Mouse (Mus musculus) heart, postnatal 25 days (tissue): ENCODE measurements around the gene Tmem87b. TPM values are rescaled to one million over a fixed set of nuclear protein-coding genes. Genes with fewer than 3 reads are reported as not detected.

ENCODE experiments used
- DNase-seq: peaks from one replicate; pipeline ENCODE4 v3.0.0; 2022; ENCODE audit warnings: low spot score
- intact Hi-C: fragments of 180-260 bp; cut with DNase I; formaldehyde crosslinking; loops from one replicate; pipeline ENCODE4 v1.15.1; 2025
- total RNA-seq, 2 experiments: library from RNA; stranded (reverse); gene quantifications; 2 replicates each; pipeline ENCODE4 v1.2.3; 2021

Tmem87b gene
- total RNA-seq, 2 experiments from 2014 or later, result 20.1 to 24.8 TPM

- intact Hi-C loops, result loop anchor here (1.0 to 10.0 kb wide), 2 partner anchors 62 to 119 kb away; partner anchors contain the start of gene Mertk
- DNase-seq, result no peak
Measured at GRCm38 (mm10) chr2:128816916-128817315, 1.0 kb upstream of the Tmem87b start.

DNA sequence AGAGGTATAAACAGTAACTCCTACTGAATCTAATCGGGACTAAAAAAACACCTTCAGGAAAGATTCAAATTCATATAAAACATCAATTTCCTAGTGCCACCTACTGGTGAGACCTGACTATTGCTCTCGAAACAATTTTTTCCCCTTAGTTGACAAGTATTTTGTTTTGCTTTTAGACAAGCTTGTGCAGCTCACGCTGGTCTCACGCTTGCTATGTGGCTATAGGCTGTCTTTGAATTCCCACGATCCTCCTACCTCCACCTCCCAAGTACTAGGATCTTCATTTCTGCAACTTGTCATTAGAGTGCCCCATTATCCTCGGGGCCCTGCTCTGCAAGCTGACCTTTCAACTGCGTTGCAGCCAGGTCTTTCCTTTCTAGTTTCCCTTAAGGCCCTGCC lies 532 bp upstream of the Tmem87b start:
- DNase-seq, result no peak
- intact Hi-C loops, result loop anchor here (1.0 to 10.0 kb wide), 2 partner anchors 63 to 119 kb away; partner anchors contain the start of gene Mertk

- peak; percentile 6 for DNase-seq
- intact Hi-C loops, result loop anchor here (10.0 kb wide), 1 partner anchor 64 kb away; no protein-coding TSS in a partner anchor
Measured at GRCm38 (mm10) chr2:128818956-128819643, 1.2 kb downstream of the Tmem87b start.

DNA sequence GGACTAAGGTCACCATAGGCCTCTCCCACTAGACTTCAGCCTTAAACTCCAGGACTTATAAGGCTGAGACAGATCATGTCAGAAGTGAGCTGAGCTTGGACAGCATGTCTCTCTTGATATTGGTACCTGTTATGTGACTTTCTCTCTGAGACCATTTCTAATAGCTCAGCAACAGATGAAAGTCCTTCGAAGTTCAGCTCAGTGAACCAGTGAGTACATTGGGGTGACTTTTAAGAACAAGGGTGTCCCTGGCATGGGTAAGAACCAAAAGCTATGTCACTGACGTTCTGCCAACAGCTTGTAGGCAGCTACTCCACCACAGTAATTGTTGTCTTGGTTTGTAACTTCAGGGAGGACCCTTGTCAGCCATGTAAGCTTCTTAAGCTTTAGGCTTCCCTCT lies 2.7 kb downstream of the Tmem87b start:
- intact Hi-C loops, result no loop called here

GRCm38 (mm10) chr2:128823893-128824292 lies 6.0 kb downstream of the Tmem87b start:
- intact Hi-C loops, result no loop called here
- DNase-seq, result no peak

More for the DNA sequence above, 2.7 kb downstream of the Tmem87b start:
- no peak for DNase-seq

DNA sequence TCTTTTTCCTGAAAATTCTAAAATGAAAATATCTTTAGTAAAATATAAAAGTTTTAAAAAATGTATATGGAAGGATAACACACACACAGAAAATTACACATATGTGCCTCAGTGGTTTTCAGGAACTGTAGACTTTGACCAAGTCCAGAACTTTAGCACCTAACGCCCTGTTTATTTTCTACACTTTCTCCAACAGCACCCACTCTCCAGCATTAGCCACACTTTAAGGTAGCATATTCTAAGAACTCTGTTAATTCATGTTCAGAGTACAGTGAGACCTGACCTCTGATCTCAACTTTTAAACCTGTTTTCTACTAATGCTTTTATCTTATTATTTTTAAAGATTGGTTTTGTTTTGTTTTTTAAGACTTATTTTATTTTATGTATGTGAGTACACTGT lies 9.9 kb downstream of the Tmem87b start:
- DNase-seq, result no peak

GRCm38 (mm10) chr2:128832611-128833010 lies 14.7 kb downstream of the Tmem87b start:
- no peak for DNase-seq
- intact Hi-C loops, result no loop called here

More for the DNA sequence above, 9.9 kb downstream of the Tmem87b start:
- intact Hi-C loops, result no loop called here

DNA sequence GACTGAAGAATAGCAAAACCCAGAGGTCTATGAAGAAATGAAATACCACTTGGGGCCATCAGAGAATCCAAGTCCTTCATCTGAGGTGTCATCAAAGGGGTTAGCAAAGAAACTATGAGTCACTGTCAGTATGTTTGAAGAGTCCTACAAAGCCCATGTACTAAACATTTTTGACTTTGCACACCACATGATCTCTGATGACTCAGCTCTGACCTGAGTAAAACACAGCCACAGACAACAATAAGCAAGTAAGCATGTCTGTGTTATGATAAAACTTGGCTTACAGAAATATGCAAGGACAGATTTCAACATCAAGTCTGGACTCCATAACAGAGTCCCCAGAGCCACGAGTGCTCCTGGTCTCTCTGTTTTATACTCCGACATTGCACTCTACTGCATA lies 15.1 kb downstream of the Tmem87b start:
- DNase-seq, result no peak
- intact Hi-C loops, result no loop called here

DNA sequence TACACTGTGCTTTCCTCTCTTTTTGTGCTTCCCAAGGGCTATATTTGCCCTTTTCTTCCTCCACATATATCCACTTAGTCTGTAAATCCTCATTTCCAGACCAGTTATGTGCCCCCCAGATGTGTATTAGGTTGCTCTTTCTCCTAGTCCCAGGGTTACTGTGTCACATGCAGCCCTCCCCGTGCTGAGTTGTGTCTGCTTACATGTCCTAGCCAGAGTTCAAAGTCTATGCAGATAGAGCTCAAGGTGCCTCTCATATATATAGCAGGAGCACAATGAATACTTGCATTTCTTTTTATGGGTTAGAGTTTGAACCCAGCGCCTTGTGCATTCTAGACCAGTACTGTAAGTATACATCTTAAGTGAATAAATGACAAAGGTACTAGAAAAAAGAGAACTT lies 15.5 kb downstream of the Tmem87b start:
- DNase-seq, result no peak
- intact Hi-C loops, result no loop called here

DNA sequence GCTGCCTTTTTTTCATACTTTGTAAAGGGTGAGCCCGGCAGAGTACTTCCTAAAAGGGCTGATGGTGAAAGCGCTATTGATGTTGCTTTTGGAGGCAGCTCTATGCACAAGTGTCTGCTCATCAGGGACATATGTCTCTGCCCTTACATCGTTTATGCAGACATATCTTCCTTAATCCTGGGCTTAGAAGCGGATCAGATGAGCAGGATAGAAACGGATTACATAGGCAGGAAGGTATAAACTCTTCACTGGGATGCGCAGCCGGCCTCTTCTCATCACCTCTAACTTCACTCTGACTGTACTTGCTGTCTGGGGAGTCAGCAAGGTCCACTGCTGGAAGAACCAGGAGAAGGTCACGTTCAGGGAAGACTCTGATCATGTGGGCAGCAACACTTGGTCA lies 19.6 kb downstream of the Tmem87b start:
- intact Hi-C loops, result no loop called here
- DNase-seq, result no peak

DNA sequence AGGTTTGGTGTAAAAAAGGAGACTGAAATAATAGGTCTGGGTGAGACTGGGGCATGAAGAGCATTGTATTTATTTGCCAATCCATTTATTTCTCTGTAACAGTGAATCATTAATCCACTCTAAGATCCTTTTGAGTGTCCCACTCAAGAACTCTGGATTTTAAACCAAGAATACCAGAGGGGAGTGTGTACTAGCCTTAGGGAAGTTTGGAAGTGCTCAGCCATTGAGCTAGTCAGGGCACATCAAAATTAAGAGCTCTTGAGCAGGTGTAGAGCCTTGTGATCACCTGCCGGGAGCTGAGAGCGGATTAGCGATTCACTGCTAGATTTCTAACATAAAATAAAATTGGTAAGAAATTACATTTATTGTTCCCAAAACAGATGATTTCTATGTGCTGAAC lies 20.7 kb downstream of the Tmem87b start:
- no peak for DNase-seq
- intact Hi-C loops, result no loop called here

DNA sequence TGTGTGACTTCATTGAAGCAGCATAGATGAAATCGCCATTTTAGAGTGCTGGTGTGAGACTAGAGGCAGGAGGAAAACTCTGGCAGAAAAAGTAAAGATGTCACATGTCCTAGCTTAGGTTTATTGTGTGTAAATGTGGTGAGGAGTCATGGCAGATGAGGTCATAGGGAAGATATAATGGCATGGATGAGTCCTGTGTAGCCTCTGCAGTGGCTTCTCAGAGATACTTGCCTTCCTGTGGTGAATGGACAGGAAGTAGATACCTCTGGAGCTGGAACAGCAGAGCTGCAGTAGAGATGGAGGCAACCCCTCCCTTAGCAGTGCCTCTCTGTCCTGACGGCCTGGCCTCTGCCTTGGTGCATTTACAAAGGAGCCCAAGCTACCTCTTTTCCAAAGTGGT lies 21.6 kb downstream of the Tmem87b start:
- intact Hi-C loops, result no loop called here
- no peak for DNase-seq

DNA sequence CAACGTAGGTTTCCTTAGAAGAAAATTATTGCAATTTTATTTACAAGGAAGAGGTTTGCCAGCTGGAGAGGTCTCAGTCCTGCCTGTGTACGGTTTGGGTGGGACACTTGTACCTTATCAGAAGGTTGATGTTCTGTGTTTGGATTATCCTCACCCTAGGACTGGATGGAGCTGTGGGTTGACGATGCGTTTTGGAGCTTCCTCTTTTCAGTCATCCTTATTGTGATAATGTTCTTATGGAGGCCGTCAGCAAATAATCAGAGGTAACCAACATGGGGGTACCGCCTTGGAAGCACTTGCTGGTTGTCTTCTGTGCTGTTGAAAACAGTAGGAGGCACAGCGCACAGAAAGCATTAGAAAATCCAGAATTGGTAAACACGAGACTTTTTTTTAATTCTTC lies 24.5 kb downstream of the Tmem87b start:
- intact Hi-C loops, result no loop called here
- DNase-seq, result no peak

- no peak for DNase-seq
- intact Hi-C loops, result no loop called here
Measured at GRCm38 (mm10) chr2:128850036-128850435, 32.1 kb downstream of the Tmem87b start.

- no peak for DNase-seq
- intact Hi-C loops, result no loop called here
Measured at GRCm38 (mm10) chr2:128856673-128857072, 38.8 kb downstream of the Tmem87b start.

DNA sequence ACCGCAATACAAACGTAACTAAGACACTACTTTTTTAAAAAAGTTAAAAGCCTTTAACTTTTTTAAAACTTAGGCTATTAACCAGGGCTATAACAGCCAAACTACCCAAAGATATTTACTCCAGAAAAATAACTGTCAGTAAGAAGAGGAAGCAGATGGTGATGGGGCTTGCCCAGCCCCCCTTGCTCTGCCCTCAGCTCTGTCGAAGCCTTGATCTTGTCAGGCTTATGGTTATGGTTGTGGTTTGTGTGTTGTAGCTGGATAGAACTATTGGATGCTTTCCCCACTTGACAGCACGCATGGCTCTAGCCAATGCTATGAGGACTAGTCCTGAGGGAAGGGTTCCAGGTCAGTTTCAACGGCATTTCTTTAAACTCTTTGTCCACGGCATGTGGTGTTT lies 41.0 kb downstream of the Tmem87b start:
- intact Hi-C loops, result no loop called here
- no peak for DNase-seq

DNA sequence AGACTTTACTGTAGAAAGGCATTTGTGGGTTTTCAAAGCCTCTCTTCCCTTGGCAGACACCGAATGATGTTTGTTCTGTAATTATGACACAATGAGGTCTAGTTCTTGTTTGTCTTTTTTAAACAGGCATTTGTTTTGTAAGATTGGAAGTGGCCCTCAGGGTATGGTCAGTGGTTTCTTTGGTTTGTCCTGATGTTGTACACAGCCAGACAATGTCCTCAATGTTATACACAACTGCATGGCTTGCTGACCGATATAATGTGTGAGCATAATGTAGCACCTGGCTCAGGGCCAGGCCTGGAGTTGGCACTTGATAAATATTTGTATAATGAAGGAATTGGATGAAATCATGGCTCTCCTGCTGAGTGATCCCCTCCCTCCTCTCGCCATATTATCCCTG lies 41.9 kb downstream of the Tmem87b start:
- no peak for DNase-seq
- intact Hi-C loops, result no loop called here

DNA sequence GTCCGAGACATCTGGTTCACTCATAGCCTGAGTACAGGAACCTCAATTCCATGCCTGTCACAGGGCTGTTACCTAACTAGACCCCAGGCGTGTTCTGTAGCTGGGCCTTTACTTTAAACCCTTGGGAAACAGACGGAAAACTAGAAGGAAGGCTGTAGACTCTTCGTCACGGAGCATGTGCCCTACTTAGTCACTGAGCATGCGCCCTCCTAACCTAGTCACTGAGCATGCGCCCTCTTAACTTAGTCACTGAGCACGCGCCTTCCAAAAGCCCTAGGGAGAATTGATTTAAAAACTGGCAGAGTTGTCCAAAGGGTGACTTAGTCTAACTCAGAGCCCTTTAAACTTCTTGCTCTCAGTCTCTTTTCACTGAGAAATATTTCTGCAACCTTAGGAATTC lies 44.7 kb downstream of the Tmem87b start, which contains the start of gene Fbln7:
TSS of gene Fbln7 (plus strand) at position 346 of the 400 bp plus-strand sequence.
- intact Hi-C loops, result no loop called here
- no peak for DNase-seq

- DNase-seq, result peak; percentile 31
- intact Hi-C loops, result no loop called here
Measured at GRCm38 (mm10) chr2:128863777-128864331, 45.9 kb downstream of the Tmem87b start.

- intact Hi-C loops, result no loop called here
- no peak for DNase-seq
Measured at GRCm38 (mm10) chr2:128865061-128865460, 47.1 kb downstream of the Tmem87b start.

GRCm38 (mm10) chr2:128871656-128872055 lies 53.7 kb downstream of the Tmem87b start:
- intact Hi-C loops, result no loop called here
- no peak for DNase-seq

DNA sequence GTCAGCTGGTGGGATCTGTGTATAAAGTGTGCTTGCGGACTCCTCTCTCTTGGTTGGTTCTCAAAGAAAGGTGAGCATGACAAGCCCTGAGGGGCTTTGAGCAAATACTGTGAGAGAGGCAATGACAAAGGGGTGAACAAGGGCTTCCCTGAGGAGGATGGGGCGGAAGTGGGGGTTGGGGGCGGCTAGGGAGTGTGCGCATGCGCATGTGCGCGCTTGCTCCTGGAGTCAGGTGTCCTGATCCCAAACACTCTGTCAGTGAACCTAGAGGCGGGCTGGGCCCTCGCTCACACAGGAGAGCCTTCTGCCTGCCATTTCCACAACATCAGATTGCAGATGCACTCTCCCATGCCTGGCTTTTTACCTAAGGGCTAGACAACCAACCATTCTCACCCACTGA lies 54.3 kb downstream of the Tmem87b start:
- intact Hi-C loops, result no loop called here
- DNase-seq, result no peak
